Comparison of ENCODE assay signal across 24 mouse cellular contexts in the genomic region with DNA sequence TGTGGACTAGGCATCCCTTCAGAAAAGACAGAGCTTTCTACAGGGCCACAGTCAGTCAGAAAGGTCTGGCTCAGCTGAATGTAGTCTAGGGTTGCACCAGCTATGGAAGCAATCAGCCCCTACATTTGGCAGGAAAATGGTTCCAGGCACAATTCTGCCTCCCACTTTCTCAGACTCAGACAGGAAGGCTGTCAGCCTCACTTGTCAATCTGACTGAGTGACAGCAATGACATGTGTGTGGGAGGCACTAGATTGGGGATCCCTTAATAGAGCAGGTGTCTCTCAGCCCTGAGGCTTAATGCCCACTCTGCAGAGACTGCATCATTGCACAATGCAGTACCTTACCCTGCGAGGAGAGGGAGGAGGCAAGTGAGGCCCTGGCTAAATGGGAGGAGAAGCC.
"Had no signal": no experiment of that assay in that cellular context is flagged by ENCODE, and none has a peak within 500 bp of the region (broad histone marks: within the 10 kb centered on the region; RNA-seq: fewer than 3 reads in every experiment).

No protein-coding gene starts in this region.

- H3K4me3 ChIP-seq: kidney, embryonic 15.5 days; limb, embryonic 10.5 days; limb, embryonic 13.5 days; liver, embryonic 12.5 days; liver, embryonic 15.5 days; lung, embryonic 15.5 days; megakaryocyte, embryonic 14.5 days; midbrain, embryonic 10.5 days; midbrain, embryonic 15.5 days; neural tube, embryonic 12.5 days; neural tube, embryonic 15.5 days had no signal

- H3K9me3 ChIP-seq: kidney, embryonic 15.5 days; limb, embryonic 10.5 days; limb, embryonic 13.5 days; liver, embryonic 12.5 days; liver, embryonic 15.5 days; lung, embryonic 15.5 days; megakaryocyte, embryonic 14.5 days; midbrain, embryonic 10.5 days; midbrain, embryonic 15.5 days; neural tube, embryonic 12.5 days; neural tube, embryonic 15.5 days had no signal

- H3K4me2 ChIP-seq: kidney, embryonic 15.5 days; limb, embryonic 13.5 days; liver, embryonic 12.5 days; liver, embryonic 15.5 days; lung, embryonic 15.5 days; midbrain, embryonic 15.5 days; neural tube, embryonic 12.5 days; neural tube, embryonic 15.5 days had no signal

- ATAC-seq: liver, embryonic 12.5 days; midbrain, embryonic 15.5 days had no signal

- H3K36me3 ChIP-seq: kidney, embryonic 15.5 days; limb, embryonic 10.5 days; limb, embryonic 13.5 days; liver, embryonic 12.5 days; liver, embryonic 15.5 days; lung, embryonic 15.5 days; midbrain, embryonic 10.5 days; midbrain, embryonic 15.5 days; neural tube, embryonic 12.5 days; neural tube, embryonic 15.5 days had no signal

- DNase-seq: kidney, postnatal 14 days; kidney, postnatal 4 days; liver; lung, adult 18-20 months; lung, postnatal 10 days; lung, postnatal 36 days; right cerebral cortex, adult 18-20 months; right cerebral cortex, postnatal 14 days; right cerebral cortex, postnatal 4 days; thymus, adult 2 months; thymus, postnatal 14 days; thymus, postnatal 4 days had no signal

- H3K27me3 ChIP-seq: kidney, embryonic 15.5 days; limb, embryonic 13.5 days; liver, embryonic 12.5 days; liver, embryonic 15.5 days; lung, embryonic 15.5 days; megakaryocyte, embryonic 14.5 days; midbrain, embryonic 15.5 days; neural tube, embryonic 12.5 days; neural tube, embryonic 15.5 days had no signal

- H3K27ac ChIP-seq: kidney, embryonic 15.5 days; limb, embryonic 10.5 days; limb, embryonic 13.5 days; liver, embryonic 12.5 days; liver, embryonic 15.5 days; lung, embryonic 15.5 days; midbrain, embryonic 10.5 days; midbrain, embryonic 15.5 days; neural tube, embryonic 12.5 days; neural tube, embryonic 15.5 days; stomach, postnatal 0 days had no signal

- H3K4me1 ChIP-seq: kidney, embryonic 15.5 days; limb, embryonic 10.5 days; limb, embryonic 13.5 days; liver, embryonic 12.5 days; liver, embryonic 15.5 days; lung, embryonic 15.5 days; megakaryocyte, embryonic 14.5 days; midbrain, embryonic 10.5 days; midbrain, embryonic 15.5 days; neural tube, embryonic 15.5 days had no signal

- H3K9ac ChIP-seq: kidney, embryonic 15.5 days; limb, embryonic 13.5 days; liver, embryonic 12.5 days; liver, embryonic 15.5 days; lung, embryonic 15.5 days; midbrain, embryonic 15.5 days; neural tube, embryonic 12.5 days; neural tube, embryonic 15.5 days had no signal
